Mouse (Mus musculus) kidney, adult 2 months (tissue): ENCODE measurements around the gene Atpif1. TPM values are rescaled to one million over a fixed set of nuclear protein-coding genes. Genes with fewer than 3 reads are reported as not detected.

Experiments used
- DNase-seq: peaks from one replicate; pipeline ENCODE4 v3.0.0; 2021
- H3K27ac ChIP-seq: fragments of 200-500 bp; 2 replicates; pipeline ENCODE4 v1.5.1; 2012; ENCODE audit warnings: low read depth, low read length, control low read depth, inconsistent platforms; ENCODE audit not compliant: insufficient read depth
- H3K27me3 ChIP-seq: fragments of 200-500 bp; replicated peaks from 2 replicates; pipeline ENCODE4 v1.6.1; 2012; ENCODE audit warnings: mild to moderate bottlenecking, moderate library complexity, low read length, inconsistent platforms; ENCODE audit not compliant: control insufficient read depth, insufficient read depth
- H3K36me3 ChIP-seq: fragments of 200-500 bp; 2 replicates; pipeline ENCODE4 v1.6.1; 2012; ENCODE audit warnings: mild to moderate bottlenecking, moderate library complexity, low read length, inconsistent platforms; ENCODE audit not compliant: control insufficient read depth, insufficient read depth
- H3K4me1 ChIP-seq: fragments of 200-500 bp; 2 replicates; pipeline ENCODE4 v1.6.1; 2011; ENCODE audit warnings: low read length; ENCODE audit not compliant: control insufficient read depth, insufficient read depth
- H3K4me3 ChIP-seq: fragments of 200-500 bp; 2 replicates; pipeline ENCODE4 v1.5.1; 2011; ENCODE audit warnings: mild to moderate bottlenecking, low read depth, low read length, control low read depth; ENCODE audit not compliant: insufficient read depth
- CTCF ChIP-seq: fragments of 200-500 bp; conservative IDR thresholded peaks from 2 replicates; pipeline ENCODE4 v1.5.1; 2011; ENCODE audit warnings: low read depth, mild to moderate bottlenecking, control low read depth, low read length, moderate library complexity, mixed read lengths; ENCODE audit not compliant: insufficient read depth, insufficient read length
- POLR2A ChIP-seq: fragments of 200-500 bp; IDR thresholded peaks from one replicate; pipeline ENCODE4 v1.6.1; 2011; ENCODE audit warnings: low read depth, low read length, control low read depth
- WGBS: fragments of 180-500 bp; shearing (Covaris S2); methylation state at CpG from one replicate; pipeline ENCODE4 v1.1.7; 2018; 5-methylcytosine and 5-hydroxymethylcytosine counted together
- polyA plus RNA-seq: library from polyadenylated mRNA; depleted of rRNA; stranded (reverse); fragments of >200 nt; gene quantifications from 2 replicates; pipeline ENCODE4 v1.2.3, GENCODE M21; 2012

The Atpif1 gene
- polyA plus RNA-seq, 1 experiment, result 485 TPM

DNA sequence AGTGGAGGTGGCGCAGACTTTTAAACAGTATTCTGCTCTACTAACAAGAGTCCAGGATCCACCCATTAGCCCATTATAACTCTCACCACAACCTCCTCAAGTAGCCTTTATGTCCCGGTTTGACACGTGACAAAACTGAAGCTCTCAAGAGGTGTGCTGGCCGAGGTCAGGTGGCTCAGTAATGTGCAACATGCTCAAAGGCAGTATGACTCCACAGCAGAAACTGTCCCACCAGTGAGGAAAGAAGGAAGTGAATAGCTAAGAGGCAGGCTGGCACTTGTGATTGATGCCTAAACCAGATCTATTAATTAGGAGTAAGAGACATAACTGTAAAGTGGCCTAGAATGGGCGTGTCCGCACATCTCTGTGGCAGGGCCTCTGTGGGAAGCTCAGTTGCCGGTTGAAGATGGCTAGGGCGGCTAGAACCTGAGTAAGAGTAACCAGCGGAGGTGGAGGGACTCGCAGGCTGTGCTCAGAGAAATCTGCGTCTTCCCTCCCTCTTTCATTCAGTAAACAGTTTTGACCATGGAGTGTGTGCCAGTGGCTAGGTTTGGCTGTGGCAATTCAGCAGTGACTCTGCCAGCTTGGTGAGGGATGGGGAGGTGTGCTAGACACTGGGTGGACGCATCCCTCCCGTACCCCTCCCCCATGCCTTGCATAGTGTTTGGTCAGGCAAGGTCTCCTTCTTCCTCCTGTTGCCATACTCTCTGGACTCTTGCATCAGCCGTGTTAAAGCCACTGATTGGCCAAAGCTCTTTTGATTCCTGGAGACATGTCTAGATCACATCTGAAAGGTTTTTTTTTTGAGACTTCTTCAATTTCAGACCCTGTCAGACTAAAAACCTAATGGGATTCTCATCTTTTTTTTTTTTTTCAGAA, 19.8 kb downstream of the Atpif1 start:
- DNase-seq, result no peak
- TF ChIP-seq POLR2A (no peak), CTCF (no peak)
- no peaks in the 10 kb centered on the region for H3K36me3 ChIP-seq
- H3K27ac ChIP-seq, result no peak overlapping the region
- no peaks in the 10 kb centered on the region for H3K27me3 ChIP-seq
- H3K4me3 ChIP-seq, result no peak overlapping the region
- H3K4me1 ChIP-seq, result peaks cover 19% of the 10 kb centered on the region
- WGBS, result 62% methylated on average over 14 of the region's 14 CpGs

GRCm38 (mm10) chr4:132512080-132512479, 21.4 kb downstream of the Atpif1 start:
- Histone ChIP-seq H3K36me3 (no peaks in the 10 kb centered on the region), H3K4me1 (peaks cover 18% of the 10 kb centered on the region; the same call in 1 of the 2 replicates), H3K27ac (no peak overlapping the region), H3K27me3 (no peaks in the 10 kb centered on the region), H3K4me3 (no peak overlapping the region)
- no peak for DNase-seq
- TF ChIP-seq POLR2A (no peak), CTCF (no peak)
- 83% methylated on average over 3 of the region's 3 CpGs for WGBS

DNA sequence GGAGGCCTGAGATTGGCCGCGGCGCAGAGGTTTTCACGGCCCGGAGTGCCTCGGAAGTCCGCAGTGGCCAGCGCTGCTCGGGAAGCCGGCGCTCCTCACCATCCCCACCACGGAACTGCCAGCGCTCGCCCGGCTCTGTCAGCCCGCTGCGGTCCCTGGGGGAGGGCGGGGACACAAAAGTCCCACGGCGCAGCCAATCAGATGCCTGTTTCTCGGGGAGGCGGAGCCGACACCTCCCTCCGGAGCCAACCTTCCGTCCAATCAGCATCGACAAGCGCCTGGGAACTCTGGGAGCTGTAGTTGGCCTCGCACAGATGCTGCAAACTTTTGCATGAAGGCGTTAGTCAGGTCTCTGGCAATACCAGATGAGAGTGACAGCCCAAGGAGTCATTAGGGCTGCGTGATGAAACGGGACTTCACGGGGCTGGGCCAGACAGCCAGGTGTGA, 23.1 kb downstream of the Atpif1 start, which contains the start of gene Sesn2:
Sesn2 (minus strand) TSS at position 150 of the 447 bp plus-strand sequence.
- DNase-seq, result peak; percentile 99
- peak; percentile 90 for TF ChIP-seq POLR2A
- no peak for TF ChIP-seq CTCF
- H3K4me3 ChIP-seq, result peak within 1 kb of the TSS; percentile 75
- no peaks in the 10 kb centered on the region for H3K36me3 ChIP-seq
- peaks cover 17% of the 10 kb centered on the region; the same call in 1 of the 2 replicates for H3K4me1 ChIP-seq
- under 1% methylated on average over 32 of the region's 32 CpGs for WGBS
- H3K27me3 ChIP-seq, result no peaks in the 10 kb centered on the region
- peak within 1 kb of the TSS; percentile 62 for H3K27ac ChIP-seq

DNA sequence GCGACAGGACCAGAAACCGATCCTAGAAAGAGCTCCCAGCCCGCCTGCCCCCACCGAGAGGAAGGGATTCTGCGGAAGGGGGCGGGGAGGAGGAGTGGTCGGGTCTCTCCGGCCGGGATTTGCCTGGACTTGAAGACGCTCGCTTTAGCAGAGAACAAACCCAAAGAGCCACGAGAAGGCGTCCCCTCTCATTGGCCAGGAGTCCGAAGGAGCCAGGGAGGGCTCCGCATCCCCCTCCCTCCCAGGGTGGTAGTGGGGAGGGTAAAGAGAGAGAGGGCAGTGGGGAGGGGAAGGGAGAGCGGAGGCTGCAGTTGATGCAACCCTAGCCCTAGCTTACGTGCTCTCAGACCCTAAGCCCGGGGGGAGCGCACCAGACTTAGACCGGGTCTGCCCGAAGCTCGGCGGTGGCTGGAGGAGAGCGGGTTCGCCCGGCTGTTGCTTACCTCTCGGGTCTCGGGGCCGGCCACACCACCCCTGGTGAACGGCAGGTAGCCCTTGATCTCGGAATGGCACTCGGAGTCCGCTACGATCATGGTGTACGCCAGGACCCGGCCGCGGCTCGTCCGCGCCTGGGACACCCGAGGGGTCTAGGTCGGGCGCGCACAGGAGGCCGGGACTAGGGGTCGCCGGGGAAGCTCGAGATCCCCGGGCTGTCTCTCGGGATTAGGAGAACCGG, 23.7 kb downstream of the Atpif1 start:
- H3K27me3 ChIP-seq, result no peaks in the 10 kb centered on the region
- TF ChIP-seq POLR2A (peak; percentile 5), CTCF (no peak)
- peaks cover 17% of the 10 kb centered on the region; the same call in 1 of the 2 replicates for H3K4me1 ChIP-seq
- peak overlapping the region; percentile 75 for H3K4me3 ChIP-seq
- under 1% methylated on average over 52 of the region's 52 CpGs for WGBS
- no peaks in the 10 kb centered on the region for H3K36me3 ChIP-seq
- peak; percentile 95 for DNase-seq
- H3K27ac ChIP-seq, result peak overlapping the region; percentile 62

DNA sequence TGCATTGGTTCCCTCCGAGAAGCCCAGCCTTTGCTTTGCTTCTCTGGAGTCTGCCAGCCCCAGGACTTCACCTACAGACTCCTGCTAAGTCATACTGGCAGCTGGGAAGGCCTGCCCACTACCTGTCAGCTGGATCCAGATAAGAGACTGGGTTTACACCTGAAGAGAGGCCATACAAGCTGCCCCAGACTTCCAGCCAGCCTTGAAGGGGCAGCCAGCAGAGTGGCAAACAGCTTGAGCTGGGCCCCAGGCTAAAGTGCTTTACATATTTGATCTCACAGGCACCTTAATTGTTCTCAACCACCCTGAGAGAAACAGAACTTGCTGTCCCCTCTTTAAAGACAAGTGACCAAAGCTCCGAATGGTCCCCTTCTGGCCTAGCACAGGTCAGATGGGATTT, 26.2 kb downstream of the Atpif1 start:
- peak overlapping the region; percentile 61 for H3K27ac ChIP-seq
- H3K4me1 ChIP-seq, result peaks cover 20% of the 10 kb centered on the region; the same call in 1 of the 2 replicates
- no peak for DNase-seq

DNA sequence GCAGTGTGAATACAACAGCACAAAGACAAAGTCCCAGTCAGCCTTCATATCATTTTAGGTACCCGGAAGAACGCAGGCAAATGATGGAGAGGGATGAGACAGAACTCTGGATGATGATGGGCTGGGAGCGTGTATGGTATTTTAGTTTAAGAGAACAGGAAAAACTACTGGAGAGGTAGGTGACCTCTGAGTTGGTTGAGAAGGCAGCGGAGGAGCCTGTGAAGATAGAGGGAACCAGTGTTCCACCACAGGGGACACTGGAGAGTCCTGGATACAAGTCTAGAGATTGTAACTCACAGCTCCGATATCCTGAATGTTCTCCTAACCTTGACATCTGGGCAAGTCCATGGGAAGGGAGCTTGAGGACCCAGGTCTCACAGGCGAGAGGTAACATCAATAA, 27.2 kb downstream of the Atpif1 start:
- Histone ChIP-seq H3K4me1 (peaks cover 20% of the 10 kb centered on the region; the same call in 1 of the 2 replicates), H3K27me3 (no peaks in the 10 kb centered on the region), H3K27ac (no peak overlapping the region), H3K36me3 (no peaks in the 10 kb centered on the region), H3K4me3 (no peak overlapping the region)
- TF ChIP-seq CTCF (no peak), POLR2A (no peak)
- 88% methylated on average over 6 of the region's 6 CpGs for WGBS
- DNase-seq, result no peak

More for the DNA sequence above, 26.2 kb downstream of the Atpif1 start:
- Histone ChIP-seq H3K27me3 (no peaks in the 10 kb centered on the region), H3K4me3 (no peak overlapping the region), H3K36me3 (no peaks in the 10 kb centered on the region)
- WGBS, result 40% methylated on average over 2 of the region's 2 CpGs
- TF ChIP-seq CTCF (no peak), POLR2A (no peak)

GRCm38 (mm10) chr4:132505800-132506199, 27.7 kb downstream of the Atpif1 start:
- WGBS, result 78% methylated on average over 10 of the region's 10 CpGs

More at GRCm38 (mm10) chr4:132505800-132506199, 27.7 kb downstream of the Atpif1 start:
- Histone ChIP-seq H3K36me3 (no peaks in the 10 kb centered on the region), H3K27me3 (no peaks in the 10 kb centered on the region), H3K4me1 (peaks cover 20% of the 10 kb centered on the region; the same call in 1 of the 2 replicates), H3K27ac (no peak overlapping the region), H3K4me3 (no peak overlapping the region)
- DNase-seq, result no peak
- TF ChIP-seq POLR2A, result no peak
- TF ChIP-seq CTCF, result no peak
